Mouse (Mus musculus) spleen, adult 2 months (tissue): ENCODE results near the gene Sfi1.

Experiments
- CTCF ChIP-seq: fragments of 200-500 bp; IDR thresholded peaks from 2 replicates; pipeline ENCODE4 v1.5.1; 2011; ENCODE audit warnings: mild to moderate bottlenecking, inconsistent platforms; ENCODE audit not compliant: insufficient read depth, insufficient read length, insufficient replicate concordance; ENCODE audit errors: extremely low read depth
- POLR2A ChIP-seq: fragments of 200-500 bp; IDR thresholded peaks from 2 replicates; pipeline ENCODE4 v1.6.1; 2011; ENCODE audit warnings: low read depth, low read length, inconsistent platforms

DNA sequence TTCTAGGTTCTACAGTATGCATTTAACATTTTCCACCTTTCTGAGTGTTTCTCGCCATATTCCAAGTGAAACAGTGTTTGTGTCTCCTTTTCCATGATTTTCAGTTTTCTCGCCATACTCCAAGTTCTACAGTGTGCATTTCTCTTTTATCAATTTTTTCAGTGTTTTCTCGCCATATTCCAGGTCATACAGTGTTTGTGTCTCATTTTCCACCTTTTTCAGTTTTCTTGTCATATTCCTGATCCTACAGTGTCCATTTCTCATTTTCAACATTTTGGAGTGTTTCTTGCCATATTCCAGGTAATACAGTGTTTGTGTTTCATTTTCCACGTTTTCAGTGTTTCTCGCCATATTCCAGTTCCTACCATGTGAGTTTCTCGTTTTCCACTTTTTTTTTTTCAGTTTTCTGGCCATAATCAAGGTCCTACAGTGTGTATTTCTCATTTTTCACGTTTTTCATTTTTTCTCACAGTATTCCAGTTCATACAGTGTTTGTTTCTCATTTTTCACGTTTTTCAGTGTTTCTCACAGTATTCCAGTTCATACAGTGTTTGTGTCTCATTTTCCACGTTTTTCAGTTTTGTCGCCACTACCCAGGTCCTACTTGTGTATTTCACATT, 91.3 kb downstream of the Sfi1 start:
- TF ChIP-seq CTCF (no peak), POLR2A (peak; percentile 10; the same call in 1 of the 2 replicates)
